In genomic region chr1:54665582-54666405, GRCm38 (mm10) we compare ENCODE assay signal across 8 mouse cellular contexts.
DNase-seq lines count a peak whose midpoint lies in the region; ATAC-seq and TF ChIP-seq lines count a peak whose summit lies in the region.

No protein-coding gene starts in this region.

- H3K79me2 ChIP-seq in liver, adult 2 months (ENCODE audit: control insufficient read depth, insufficient read depth, low read length): no peaks in the 10 kb centered on the region

- peaks cover 8% of the 10 kb centered on the region for H3K36me3 ChIP-seq in liver, adult 2 months (ENCODE audit: control insufficient read depth, insufficient read depth, low read length)
- no peaks in the 10 kb centered on the region for H3K36me3 ChIP-seq in liver, embryonic 11.5 days (ENCODE audit: control insufficient read depth, insufficient read depth, low read length)

- H3K9me3 ChIP-seq in liver, embryonic 11.5 days (ENCODE audit: control insufficient read depth, low read length): no peaks in the 10 kb centered on the region

- H3K4me2 ChIP-seq in liver, embryonic 11.5 days: no peak overlapping the region

- TF ChIP-seq POLR2A in liver, adult 2 months (IDR thresholded peaks at IDR 0.05; ENCODE audit: extremely low read depth, insufficient read depth, low read length): no peak

- peak; percentile 62 for DNase-seq in liver, adult 2 months (ENCODE audit: extremely low read depth, low read depth, low spot score)
- DNase-seq in liver, embryonic 11.5 days (ENCODE audit: low spot score): no peak
- DNase-seq in NIH3T3 (ENCODE audit: low read depth): peak; percentile 92
- DNase-seq in cerebellum, postnatal 25 days: peak; percentile 21 to 50
- peak; percentile 40 to 74 for DNase-seq in left cerebral cortex, postnatal 14 days (ENCODE audit: low spot score in 2 of 2)
- DNase-seq in natural killer cell, adult 2 months (ENCODE audit: low spot score in 2 of 2): peak; percentile 34 to 43

- no peaks in the 10 kb centered on the region; the same call in 1 of the 2 replicates for H3K4me1 ChIP-seq in liver, adult 2 months (ENCODE audit: control insufficient read depth, insufficient read depth, low read length)
- no peaks in the 10 kb centered on the region for H3K4me1 ChIP-seq in liver, embryonic 11.5 days (replicated peaks; ENCODE audit: control insufficient read depth, insufficient read depth, low read length)

- intact Hi-C loops in left cerebral cortex, postnatal 14 days (cut with DNase I): loop anchor here (2.0 to 5.0 kb wide), 3 partner anchors 162 to 313 kb away; partner anchors contain the start of gene Ankrd44

- no peak overlapping the region for H3K4me3 ChIP-seq in liver, adult 2 months (ENCODE audit: insufficient read depth, low read depth, low read length)
- H3K4me3 ChIP-seq in liver, embryonic 11.5 days (ENCODE audit: low read depth, low read length): no peak overlapping the region

- no peaks in the 10 kb centered on the region for H3K27me3 ChIP-seq in liver, adult 2 months (ENCODE audit: control insufficient read depth, insufficient read depth, low read length)
- H3K27me3 ChIP-seq in liver, embryonic 11.5 days (replicated peaks; ENCODE audit: control insufficient read depth, insufficient read depth, low read length): no peaks in the 10 kb centered on the region

- 64% methylated on average over 8 of the region's 8 CpGs for whole genome bisulfite sequencing in liver, adult 2 months
- WGBS in liver, embryonic 11.5 days: 58% methylated on average over 8 of the region's 8 CpGs

- ATAC-seq in liver, embryonic 11.5 days (replicated peaks; ENCODE audit: low FRiP score): no peak
- ATAC-seq in hematopoietic stem cell, adult 5-6 weeks (replicated peaks in 1 of 2; ENCODE audit: insufficient read depth in 1 of 2, low FRiP score in 2 of 2, low TSS enrichment in 1 of 2, low read depth in 1 of 2, poor library complexity in 2 of 2, severe bottlenecking in 2 of 2): peak; percentile 75 to 80; a peak in 2 of 4 replicates
- no peak for ATAC-seq in erythroid progenitor cell, adult 5-6 weeks (replicated peaks; ENCODE audit: low FRiP score, poor library complexity, severe bottlenecking)

- no peak overlapping the region for H3K9ac ChIP-seq in liver, adult 2 months (ENCODE audit: low read depth, low read length)
- no peak overlapping the region for H3K9ac ChIP-seq in liver, embryonic 11.5 days (ENCODE audit: low read depth, low read length)

- peak; percentile 46 for TF ChIP-seq CTCF in liver, adult 2 months (IDR thresholded peaks at IDR 0.05; ENCODE audit: low read depth, low read length)

- no peak overlapping the region for H3K27ac ChIP-seq in liver, adult 2 months (replicated peaks; ENCODE audit: insufficient read depth, low read depth, low read length)
- H3K27ac ChIP-seq in liver, embryonic 11.5 days (ENCODE audit: low read depth, low read length): no peak overlapping the region

Comparison
In these comparisons a context has a peak if more than half of its experiments do, and no peak if none do; other contexts are left out.
1. ATAC-seq: peak in hematopoietic stem cell, adult 5-6 weeks (2 of 2); none in liver, embryonic 11.5 days (single experiment) and erythroid progenitor cell, adult 5-6 weeks (single experiment).